Mouse (Mus musculus) NIH3T3 (cell line): ENCODE data around the gene Olfr1264.

ENCODE experiments used
- DNase-seq: peaks from one replicate; pipeline ENCODE4 v3.0.0-alpha.2; 2012; ENCODE audit warnings: low read depth

Gene Olfr1264

GRCm38 (mm10) chr2:90025477-90025876 lies at the start of gene Olfr1264:
TSS of gene Olfr1264 (minus strand) at chr2:90025577.
- DNase-seq: no peak

DNA sequence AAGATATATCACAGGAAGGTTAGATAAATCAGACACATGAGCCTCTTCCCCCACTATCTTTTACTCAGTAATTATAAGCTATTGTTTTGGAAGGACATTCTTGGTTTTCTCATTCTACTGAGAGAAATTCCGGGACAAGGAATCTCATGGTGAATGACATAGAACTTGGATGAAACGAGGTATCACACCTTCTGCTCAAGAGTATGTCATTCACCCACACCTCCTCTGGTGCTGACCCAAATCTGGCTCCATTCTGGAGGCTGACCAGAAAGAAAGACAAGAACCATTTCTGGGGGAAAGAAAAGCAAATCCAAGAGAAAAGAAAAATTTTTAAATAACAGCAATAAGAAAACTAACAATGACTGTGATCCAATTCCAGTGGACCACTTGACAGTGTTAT lies 44.7 kb upstream of the Olfr1264 start:
- no peak for DNase-seq

DNA sequence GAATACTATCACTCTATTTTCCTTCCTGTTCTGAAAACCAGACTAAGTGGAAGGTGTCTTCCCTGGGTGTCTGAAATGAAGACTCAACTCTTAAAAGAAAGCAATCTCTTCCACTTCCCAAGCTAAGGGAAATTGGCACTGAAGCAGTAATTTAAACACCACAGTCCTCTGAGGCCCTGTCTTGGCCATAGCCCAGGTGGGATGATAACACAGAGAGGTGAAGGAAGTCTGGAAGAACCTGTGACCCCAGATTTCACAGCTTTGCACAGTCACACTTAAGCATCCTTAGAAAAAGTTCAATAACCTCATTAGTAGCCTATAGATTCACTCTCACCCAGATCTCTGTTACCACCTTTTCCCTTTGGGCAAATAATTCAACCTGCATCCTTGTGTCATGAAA lies 38.1 kb upstream of the Olfr1264 start, which contains the start of gene Olfr140:
TSS of gene Olfr140 (minus strand) at position 101 of the 400 bp plus-strand sequence.
- DNase-seq: no peak

- DNase-seq: no peak
These were observed 9.7 kb upstream of the Olfr1264 start, which contains the start of gene Olfr1265 for GRCm38 (mm10) chr2:90035037-90035436. TSS of gene Olfr1265 (plus strand) at chr2:90035337.

- DNase-seq: no peak
These were observed 13.5 kb downstream of the Olfr1264 start, which contains the start of gene Olfr1263 for GRCm38 (mm10) chr2:90011831-90012230. TSS of gene Olfr1263 (plus strand) at chr2:90012131.

DNA sequence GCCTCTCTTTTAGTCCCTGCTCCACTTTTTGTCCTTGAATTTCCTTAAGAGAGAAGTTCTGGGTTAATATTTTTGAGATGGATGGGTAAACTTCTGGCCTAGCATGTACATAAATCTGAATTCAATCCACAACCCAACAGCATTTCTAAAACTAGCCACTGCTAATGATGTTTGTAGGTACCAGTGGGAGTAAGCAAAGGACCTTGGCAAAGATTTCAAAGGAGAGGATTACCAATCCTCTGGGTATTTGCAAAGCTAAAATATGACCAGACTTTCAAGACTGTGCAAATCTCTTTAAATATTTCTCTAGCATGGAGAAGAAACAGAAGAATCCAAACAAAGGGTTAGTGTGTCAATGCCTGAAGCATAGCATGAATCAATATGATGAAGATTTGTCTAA lies 25.5 kb downstream of the Olfr1264 start, which contains the start of gene Olfr1262:
TSS of gene Olfr1262 (plus strand) at position 301 of the 400 bp plus-strand sequence.
- no peak for DNase-seq

DNA sequence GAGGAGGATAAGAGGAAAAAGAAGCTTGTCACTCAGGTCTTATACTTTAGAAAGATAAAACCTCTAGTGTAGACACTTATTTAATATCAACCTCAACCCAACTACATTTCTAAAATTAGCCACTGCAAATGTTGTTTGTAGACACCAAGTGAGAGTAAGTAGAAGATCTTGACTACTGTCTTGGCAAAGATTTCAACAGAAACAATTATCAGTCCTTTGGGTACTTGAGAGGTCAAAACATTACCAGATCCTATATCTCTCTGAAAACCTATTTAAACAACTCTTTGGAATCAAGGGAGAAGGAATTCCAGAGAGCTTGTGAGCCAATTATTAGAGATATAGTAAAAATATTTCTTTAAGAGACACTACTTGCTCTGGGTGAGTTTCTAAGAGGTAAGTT lies 34.5 kb downstream of the Olfr1264 start, which contains the start of gene Olfr1261:
TSS of gene Olfr1261 (plus strand) at position 301 of the 400 bp plus-strand sequence.
- DNase-seq: no peak

DNA sequence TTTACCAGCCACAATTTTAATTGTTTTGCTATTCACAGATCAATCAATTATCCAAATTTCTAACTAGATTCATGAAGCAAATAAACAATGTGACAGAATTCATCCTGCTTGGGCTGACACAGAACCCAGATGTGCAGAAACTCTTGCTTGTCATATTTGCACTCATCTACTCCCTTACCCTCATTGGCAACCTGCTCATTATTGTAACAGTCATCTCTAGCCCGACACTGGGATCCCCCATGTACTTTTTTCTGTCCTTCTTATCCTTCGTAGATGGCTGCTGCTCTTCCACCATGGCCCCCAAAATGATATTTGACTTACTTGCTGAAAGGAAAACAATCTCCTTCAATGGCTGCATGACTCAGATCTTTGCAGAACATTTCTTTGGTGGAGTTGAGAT lies 47.7 kb downstream of the Olfr1264 start:
- DNase-seq: no peak

DNA sequence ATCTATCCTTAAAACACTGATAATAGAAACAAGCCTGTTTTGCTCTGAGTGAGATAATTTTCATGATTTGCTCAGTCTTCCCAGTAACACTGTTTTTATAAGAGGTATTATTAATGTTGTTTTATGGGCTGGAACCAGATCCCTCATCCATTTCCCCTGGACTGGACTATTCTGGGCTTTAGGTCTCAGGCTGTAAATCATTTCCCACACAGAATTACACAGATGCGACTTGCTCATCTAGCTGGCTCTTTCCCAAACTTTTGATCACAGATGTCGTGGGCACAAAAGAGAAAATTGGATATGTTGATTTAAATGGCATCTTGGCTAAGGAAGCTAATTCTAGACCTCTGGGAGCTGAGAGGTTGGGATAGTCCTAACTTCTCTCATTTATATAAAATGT lies 51.2 kb downstream of the Olfr1264 start, which contains the start of gene Olfr1260:
TSS of gene Olfr1260 (plus strand) at position 157 of the 400 bp plus-strand sequence.
- DNase-seq: no peak
